Mouse (Mus musculus): Measurements from ENCODE around the gene Sv2b. TPM values are rescaled to one million over a fixed set of nuclear protein-coding genes. Genes with fewer than 3 reads are reported as not detected.

Sv2b gene
- polyA plus RNA-seq, 1 experiment from 2014 or later = 1.3 TPM

GRCm38 (mm10) chr7:75253611-75254250 lies 55.3 kb downstream of the Sv2b start:
- 87% methylated on average over 8 of the region's 8 CpGs for WGBS
- no peak overlapping the region for H3K27ac ChIP-seq
- H3K9me3 ChIP-seq = no peaks in the 10 kb centered on the region
- H3K4me3 ChIP-seq = no peak overlapping the region
- ATAC-seq (ENCODE audit: insufficient number of reproducible peaks, insufficient read depth, low FRiP score, low TSS enrichment) = no peak
- H3K9ac ChIP-seq = no peak overlapping the region
- no peaks in the 10 kb centered on the region for H3K36me3 ChIP-seq
- no peaks in the 10 kb centered on the region for H3K27me3 ChIP-seq
- H3K4me1 ChIP-seq = no peaks in the 10 kb centered on the region
- H3K4me2 ChIP-seq (replicated peaks) = no peak overlapping the region

GRCm38 (mm10) chr7:75240754-75241507 lies 68.1 kb downstream of the Sv2b start:
- no peak for ATAC-seq (ENCODE audit: insufficient number of reproducible peaks, insufficient read depth, low FRiP score, low TSS enrichment)
- Histone ChIP-seq H3K27ac (no peak overlapping the region), H3K4me3 (no peak overlapping the region), H3K4me2 (replicated peaks) (no peak overlapping the region), H3K4me1 (no peaks in the 10 kb centered on the region), H3K9me3 (no peaks in the 10 kb centered on the region), H3K27me3 (no peaks in the 10 kb centered on the region), H3K9ac (no peak overlapping the region), H3K36me3 (no peaks in the 10 kb centered on the region)
- WGBS = 63% methylated on average over 8 of the region's 8 CpGs

DNA sequence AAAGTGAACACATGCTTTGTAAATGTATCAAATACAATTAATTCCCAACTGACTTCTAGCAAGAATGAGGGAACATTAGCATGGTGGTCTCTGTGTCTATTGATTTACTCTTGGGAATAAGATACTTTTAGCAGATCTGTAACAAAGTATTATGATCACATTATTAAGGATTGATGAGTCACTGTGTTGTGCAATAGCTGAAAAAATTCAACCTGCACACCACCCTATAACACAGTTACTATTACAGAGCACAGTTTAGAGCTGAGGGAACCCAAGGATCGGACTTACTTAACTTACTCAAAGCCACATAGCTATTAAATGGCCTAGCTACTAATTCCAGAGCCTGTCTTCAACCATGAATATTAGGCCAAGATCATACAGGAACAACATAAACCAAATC lies 72.7 kb downstream of the Sv2b start:
- no peaks in the 10 kb centered on the region for H3K27me3 ChIP-seq
- H3K36me3 ChIP-seq = no peaks in the 10 kb centered on the region
- no peaks in the 10 kb centered on the region for H3K4me1 ChIP-seq
- no peaks in the 10 kb centered on the region for H3K9me3 ChIP-seq
- no peak overlapping the region for H3K4me3 ChIP-seq
- WGBS = 84% methylated on average over 1 of the region's 1 CpGs
- no peak overlapping the region for H3K27ac ChIP-seq
- ATAC-seq (ENCODE audit: insufficient number of reproducible peaks, insufficient read depth, low FRiP score, low TSS enrichment) = no peak
- H3K9ac ChIP-seq = no peak overlapping the region
- no peak overlapping the region for H3K4me2 ChIP-seq (replicated peaks)

- H3K27me3 ChIP-seq = no peaks in the 10 kb centered on the region
- H3K9me3 ChIP-seq = no peaks in the 10 kb centered on the region
- no peak for ATAC-seq (ENCODE audit: insufficient number of reproducible peaks, insufficient read depth, low FRiP score, low TSS enrichment)
- 90% methylated on average over 4 of the region's 4 CpGs for WGBS
- no peak overlapping the region for H3K4me2 ChIP-seq (replicated peaks)
- H3K9ac ChIP-seq = no peak overlapping the region
- H3K4me1 ChIP-seq = no peaks in the 10 kb centered on the region
- no peak overlapping the region for H3K4me3 ChIP-seq
- no peak overlapping the region for H3K27ac ChIP-seq
- H3K36me3 ChIP-seq = no peaks in the 10 kb centered on the region
Observed at GRCm38 (mm10) chr7:75224206-75224605, 84.9 kb downstream of the Sv2b start.

DNA sequence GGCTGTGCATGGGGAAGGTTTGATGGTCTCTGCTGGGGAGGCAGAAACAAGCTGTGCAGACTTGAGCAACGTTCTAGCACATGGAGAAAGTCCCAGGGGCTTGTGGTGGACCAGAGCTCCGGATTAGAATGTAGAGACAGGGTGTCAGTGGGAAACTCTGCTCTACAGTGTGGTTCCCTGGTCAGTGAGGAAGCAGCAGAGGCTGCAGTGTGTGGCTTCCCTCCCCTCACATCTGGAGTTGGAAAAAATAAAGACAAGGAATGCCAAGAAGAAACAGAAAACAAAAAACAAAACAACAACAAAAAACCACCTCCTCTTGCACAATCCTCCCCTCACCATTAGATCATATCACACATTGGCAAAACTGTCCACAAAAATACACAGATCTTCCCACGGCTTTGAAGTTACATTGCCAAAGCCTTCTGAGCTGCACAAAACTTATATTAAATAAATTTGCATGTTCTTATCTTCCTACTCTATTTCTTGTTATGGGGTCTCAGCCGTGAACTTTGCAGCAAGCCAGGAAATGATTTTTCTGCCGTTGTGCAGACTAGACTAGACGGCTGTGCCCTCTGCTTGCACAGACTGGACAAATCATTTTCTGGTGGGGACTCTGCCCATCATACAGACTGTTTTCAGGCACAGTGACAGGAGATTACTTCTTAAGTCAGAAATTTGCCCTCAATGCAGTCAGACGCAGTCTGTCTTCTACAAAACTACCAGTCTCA lies 86.2 kb downstream of the Sv2b start:
- no peaks in the 10 kb centered on the region for H3K27me3 ChIP-seq
- no peak overlapping the region for H3K9ac ChIP-seq
- 60% methylated on average over 7 of the region's 7 CpGs for WGBS
- no peak overlapping the region for H3K4me3 ChIP-seq
- no peak overlapping the region for H3K27ac ChIP-seq
- no peaks in the 10 kb centered on the region for H3K4me1 ChIP-seq
- no peak overlapping the region for H3K4me2 ChIP-seq (replicated peaks)
- ATAC-seq (ENCODE audit: insufficient number of reproducible peaks, insufficient read depth, low FRiP score, low TSS enrichment) = no peak
- no peaks in the 10 kb centered on the region for H3K9me3 ChIP-seq
- H3K36me3 ChIP-seq = no peaks in the 10 kb centered on the region

- H3K27me3 ChIP-seq = no peaks in the 10 kb centered on the region
- H3K4me2 ChIP-seq (replicated peaks) = no peak overlapping the region
- H3K9ac ChIP-seq = no peak overlapping the region
- H3K9me3 ChIP-seq = no peaks in the 10 kb centered on the region
- no peak for ATAC-seq (ENCODE audit: insufficient number of reproducible peaks, insufficient read depth, low FRiP score, low TSS enrichment)
- no peak overlapping the region for H3K4me3 ChIP-seq
- no peak overlapping the region for H3K27ac ChIP-seq
- no peaks in the 10 kb centered on the region for H3K4me1 ChIP-seq
- WGBS = 24% methylated on average over 1 of the region's 1 CpGs
- H3K36me3 ChIP-seq = no peaks in the 10 kb centered on the region
Observed at GRCm38 (mm10) chr7:75220786-75221185, 88.3 kb downstream of the Sv2b start.

DNA sequence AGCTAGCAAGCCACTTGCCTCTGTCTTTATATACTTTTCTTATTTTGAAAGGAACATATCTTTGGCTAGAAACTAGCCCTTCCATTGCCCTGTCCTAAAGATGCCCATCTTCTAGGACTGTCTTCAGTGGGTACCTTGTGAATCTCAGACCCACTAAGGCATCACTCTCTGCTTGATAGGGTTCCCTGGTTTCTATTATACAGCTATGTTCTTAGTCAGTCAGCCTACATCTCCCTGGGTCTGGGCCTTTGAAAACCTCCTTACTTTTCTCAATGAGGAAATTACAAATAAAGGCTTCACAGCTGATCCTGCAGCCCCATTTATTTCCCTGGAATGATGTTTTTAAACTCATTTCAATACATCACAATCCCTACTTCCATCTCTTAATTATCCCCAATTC lies 88.8 kb downstream of the Sv2b start:
- Histone ChIP-seq H3K9me3 (no peaks in the 10 kb centered on the region), H3K27ac (no peak overlapping the region), H3K4me2 (replicated peaks) (no peak overlapping the region), H3K4me3 (no peak overlapping the region), H3K27me3 (no peaks in the 10 kb centered on the region), H3K4me1 (no peaks in the 10 kb centered on the region), H3K9ac (no peak overlapping the region), H3K36me3 (no peaks in the 10 kb centered on the region)
- no peak for ATAC-seq (ENCODE audit: insufficient number of reproducible peaks, insufficient read depth, low FRiP score, low TSS enrichment)

DNA sequence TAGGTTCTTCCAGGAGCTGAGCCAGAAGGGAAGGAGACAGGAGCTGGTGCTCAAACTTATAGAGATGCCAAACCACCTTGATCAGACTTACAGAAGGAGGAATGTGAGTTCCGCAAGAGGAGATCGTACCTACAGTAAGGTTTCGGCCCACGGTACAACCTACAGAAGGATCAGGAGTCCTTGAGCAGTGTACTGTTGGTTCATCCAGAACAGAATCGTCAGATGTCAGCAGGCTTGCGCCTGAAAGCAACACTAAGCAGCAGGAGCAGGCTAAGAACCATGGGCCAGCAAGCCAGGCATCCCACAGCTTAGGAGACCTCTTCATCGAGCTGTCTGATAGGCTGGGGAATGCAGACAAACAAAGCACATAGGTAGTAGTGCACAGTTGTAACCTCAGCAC lies 92.9 kb downstream of the Sv2b start:
- H3K36me3 ChIP-seq = no peaks in the 10 kb centered on the region
- H3K9me3 ChIP-seq = no peaks in the 10 kb centered on the region
- no peak for ATAC-seq (ENCODE audit: insufficient number of reproducible peaks, insufficient read depth, low FRiP score, low TSS enrichment)
- H3K4me3 ChIP-seq = no peak overlapping the region
- H3K4me2 ChIP-seq (replicated peaks) = no peak overlapping the region
- WGBS = 87% methylated on average over 7 of the region's 7 CpGs
- no peaks in the 10 kb centered on the region for H3K4me1 ChIP-seq
- 0 out of 2 replicates have a peak, but pooled peaks cover 3% of the 10 kb centered on the region for H3K27me3 ChIP-seq
- no peak overlapping the region for H3K9ac ChIP-seq
- H3K27ac ChIP-seq = no peak overlapping the region

- no peak overlapping the region for H3K27ac ChIP-seq
- H3K4me1 ChIP-seq = no peaks in the 10 kb centered on the region
- ATAC-seq (ENCODE audit: insufficient number of reproducible peaks, insufficient read depth, low FRiP score, low TSS enrichment) = no peak
- 65% methylated on average over 4 of the region's 4 CpGs for WGBS
- H3K36me3 ChIP-seq = no peaks in the 10 kb centered on the region
- H3K27me3 ChIP-seq = 0 out of 2 replicates have a peak, but pooled peaks cover 3% of the 10 kb centered on the region
- no peak overlapping the region for H3K4me3 ChIP-seq
- H3K9me3 ChIP-seq = no peaks in the 10 kb centered on the region
- no peak overlapping the region for H3K9ac ChIP-seq
- no peak overlapping the region for H3K4me2 ChIP-seq (replicated peaks)
Observed at GRCm38 (mm10) chr7:75209221-75209641, 99.8 kb downstream of the Sv2b start.

DNA sequence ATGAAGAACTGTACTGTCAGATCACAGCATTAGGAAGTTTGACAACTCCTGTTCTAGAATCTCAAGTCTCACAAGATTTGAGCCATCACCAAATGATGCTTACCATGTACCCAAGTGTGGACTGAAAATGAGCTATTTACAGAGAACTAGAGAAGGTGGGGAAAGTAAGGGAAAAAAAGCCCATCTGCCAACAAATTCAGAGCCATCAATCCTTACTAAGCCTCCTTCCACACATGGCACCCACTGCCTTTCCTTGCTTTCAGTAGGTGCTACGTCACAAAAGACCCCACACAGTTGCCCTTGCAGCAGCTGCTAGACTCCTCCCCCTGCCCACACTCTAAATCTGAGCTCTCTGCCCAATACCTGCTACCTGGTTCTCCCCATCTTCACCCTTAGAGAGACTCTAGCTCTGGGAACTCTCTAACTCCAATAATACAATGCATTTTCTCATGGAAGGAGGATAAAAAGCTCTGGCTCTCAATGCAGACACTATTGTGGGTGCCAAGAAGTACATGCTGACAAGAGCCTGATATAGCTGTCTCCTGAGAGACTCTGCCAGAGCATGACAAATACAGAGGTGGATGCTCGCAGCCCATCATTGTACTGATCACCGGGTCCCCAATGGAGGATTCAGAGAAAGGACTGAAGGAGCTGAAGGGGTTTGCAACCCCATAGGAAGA lies 101.0 kb downstream of the Sv2b start:
- Histone ChIP-seq H3K4me2 (replicated peaks) (no peak overlapping the region), H3K27me3 (0 out of 2 replicates have a peak, but pooled peaks cover 2% of the 10 kb centered on the region), H3K27ac (no peak overlapping the region), H3K36me3 (no peaks in the 10 kb centered on the region), H3K4me3 (no peak overlapping the region), H3K9me3 (no peaks in the 10 kb centered on the region), H3K4me1 (no peaks in the 10 kb centered on the region), H3K9ac (no peak overlapping the region)
- ATAC-seq (ENCODE audit: insufficient number of reproducible peaks, insufficient read depth, low FRiP score, low TSS enrichment) = no peak
- 87% methylated on average over 3 of the region's 3 CpGs for WGBS

- Histone ChIP-seq H3K9me3 (no peaks in the 10 kb centered on the region), H3K9ac (no peak overlapping the region), H3K4me1 (no peaks in the 10 kb centered on the region), H3K36me3 (no peaks in the 10 kb centered on the region), H3K27ac (no peak overlapping the region), H3K4me2 (replicated peaks) (no peak overlapping the region), H3K4me3 (no peak overlapping the region), H3K27me3 (no peaks in the 10 kb centered on the region)
- WGBS = 89% methylated on average over 3 of the region's 3 CpGs
- no peak for ATAC-seq (ENCODE audit: insufficient number of reproducible peaks, insufficient read depth, low FRiP score, low TSS enrichment)
Observed at GRCm38 (mm10) chr7:75206671-75207070, 102.4 kb downstream of the Sv2b start.
